Mouse (Mus musculus): ENCODE data around the gene Wdr24. TPM values are rescaled to one million over a fixed set of nuclear protein-coding genes. Genes with fewer than 3 reads are reported as not detected.

The Wdr24 gene
- polyA plus RNA-seq, 1 experiment = 33.6 TPM

DNA sequence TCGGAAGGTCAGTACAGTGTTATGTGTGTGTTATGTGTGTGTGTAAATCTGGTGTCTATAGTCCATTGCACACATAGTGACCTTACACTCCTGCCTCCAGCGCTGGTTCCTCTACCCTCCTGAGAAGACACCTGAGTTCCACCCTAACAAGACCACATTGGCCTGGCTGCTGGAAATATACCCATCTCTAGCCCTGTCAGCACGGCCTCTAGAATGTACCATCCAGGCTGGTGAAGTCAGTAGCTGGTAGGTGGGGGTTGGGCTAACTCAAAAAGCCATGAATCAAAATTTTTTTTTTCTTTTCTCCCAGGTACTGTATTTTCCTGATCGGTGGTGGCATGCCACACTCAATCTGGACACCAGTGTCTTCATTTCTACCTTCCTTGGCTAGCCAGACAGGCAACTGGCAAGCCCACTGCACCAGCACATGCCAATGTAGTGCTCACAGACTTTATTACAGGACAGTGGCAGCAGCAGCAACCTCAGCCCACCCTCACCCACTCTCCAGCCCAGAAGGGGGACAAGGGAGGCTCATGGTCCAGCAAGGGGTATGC is 6.8 kb downstream of the Wdr24 start:
- TF ChIP-seq POLR2A (IDR thresholded peaks at IDR 0.05; ENCODE audit: low read depth, low read length) (no peak), CTCF (IDR thresholded peaks at IDR 0.05; ENCODE audit: extremely low read depth, insufficient read depth, insufficient read length, insufficient replicate concordance) (no peak)
- Histone ChIP-seq H3K4me1 (ENCODE audit: control insufficient read depth, insufficient read depth, insufficient read length) (peaks cover 25% of the 10 kb centered on the region; the same call in 1 of the 2 replicates), H3K4me3 (ENCODE audit: extremely low read depth, insufficient read depth, insufficient read length) (no peak overlapping the region), H3K27ac (ENCODE audit: insufficient read depth, low read length) (no peak overlapping the region), H3K27me3 (ENCODE audit: control insufficient read depth, insufficient read depth, low read length) (no peaks in the 10 kb centered on the region), H3K36me3 (ENCODE audit: control insufficient read depth, insufficient read depth, low read length) (peaks cover 16% of the 10 kb centered on the region)
- 92% methylated on average over 4 of the region's 4 CpGs for WGBS
- DNase-seq (ENCODE audit: low read depth in 1 of 2, low spot score in 2 of 2) = no peak

DNA sequence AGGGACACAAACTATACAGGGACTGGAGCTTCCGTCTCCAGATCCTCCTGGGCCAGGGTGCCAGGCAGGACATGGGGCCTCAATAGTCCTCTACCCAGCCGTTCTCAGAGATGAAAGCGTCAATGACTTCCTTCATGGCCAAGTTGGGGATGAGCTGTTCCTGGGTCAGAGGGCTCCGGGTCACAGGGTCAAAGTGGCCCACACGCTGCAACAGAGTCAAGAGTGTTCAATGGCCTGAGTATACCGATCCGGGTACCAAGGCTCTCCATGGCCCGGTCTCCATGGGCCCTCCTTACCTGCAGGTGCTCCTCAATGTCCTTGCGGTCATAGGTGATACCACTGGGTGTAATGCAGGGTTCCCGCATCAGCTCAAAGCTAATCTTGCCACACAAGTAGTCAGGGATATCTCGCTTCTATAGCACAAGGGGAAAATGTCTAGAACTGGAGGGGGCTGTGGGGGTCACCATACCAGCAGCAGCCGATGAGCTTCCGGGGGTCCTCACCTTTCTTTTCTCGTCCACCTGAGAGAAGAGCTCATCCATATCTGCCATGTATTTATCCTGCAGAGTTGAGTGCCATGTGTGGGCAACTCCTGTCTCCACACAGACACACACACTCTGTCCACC is 7.5 kb downstream of the Wdr24 start:
- WGBS = 91% methylated on average over 14 of the region's 14 CpGs
- Histone ChIP-seq H3K36me3 (ENCODE audit: control insufficient read depth, insufficient read depth, low read length) (peaks cover 16% of the 10 kb centered on the region), H3K27me3 (ENCODE audit: control insufficient read depth, insufficient read depth, low read length) (no peaks in the 10 kb centered on the region), H3K4me3 (ENCODE audit: extremely low read depth, insufficient read depth, insufficient read length) (no peak overlapping the region), H3K4me1 (ENCODE audit: control insufficient read depth, insufficient read depth, insufficient read length) (peaks cover 25% of the 10 kb centered on the region; the same call in 1 of the 2 replicates), H3K27ac (ENCODE audit: insufficient read depth, low read length) (no peak overlapping the region)
- no peak for DNase-seq (ENCODE audit: low read depth in 1 of 2, low spot score in 2 of 2)
- TF ChIP-seq POLR2A (IDR thresholded peaks at IDR 0.05; ENCODE audit: low read depth, low read length) (no peak), CTCF (IDR thresholded peaks at IDR 0.05; ENCODE audit: extremely low read depth, insufficient read depth, insufficient read length, insufficient replicate concordance) (no peak)

DNA sequence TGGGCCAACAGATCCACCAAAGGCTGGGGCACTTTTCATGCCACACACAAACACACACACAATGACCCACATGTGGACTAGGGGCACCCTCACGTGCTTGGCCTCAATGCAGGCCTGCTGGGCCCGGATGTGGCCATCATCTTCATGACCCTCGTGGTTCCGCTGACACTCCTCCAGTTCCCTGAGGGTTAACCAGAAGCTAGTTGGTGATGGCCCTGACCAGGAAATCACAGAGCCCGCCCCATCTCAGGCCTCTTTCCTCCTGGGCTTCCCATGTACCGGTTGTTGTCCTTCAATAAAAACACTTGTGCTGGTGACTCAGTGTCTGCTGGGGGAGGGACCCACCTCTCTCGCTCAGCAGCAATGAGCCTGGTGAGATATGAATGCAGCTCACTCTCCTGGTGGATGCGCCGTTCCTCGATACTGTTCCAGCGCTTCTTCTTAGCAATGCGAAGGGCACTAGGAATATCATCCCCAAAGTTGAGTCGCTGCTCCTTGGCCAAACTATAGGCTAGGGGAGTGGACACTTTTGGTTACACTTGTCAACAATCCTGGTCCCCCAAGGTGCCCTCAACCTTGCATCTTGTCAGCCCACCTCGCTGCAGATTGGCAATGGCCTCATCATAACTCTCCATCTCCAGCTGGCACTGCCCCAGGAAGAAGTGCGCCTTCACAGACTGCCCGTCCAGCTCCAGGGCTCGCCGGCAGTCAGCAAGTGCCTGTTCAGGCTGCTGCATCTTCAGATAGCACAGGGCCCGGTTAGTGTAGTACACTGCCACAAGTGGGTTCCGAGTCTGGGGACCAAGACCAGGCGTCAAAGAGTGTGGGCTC is 8.2 kb downstream of the Wdr24 start:
- H3K27ac ChIP-seq (ENCODE audit: insufficient read depth, low read length) = peak overlapping the region; percentile 80; the same call in 1 of the 2 replicates
- no peak for DNase-seq (ENCODE audit: low read depth in 1 of 2, low spot score in 2 of 2)

DNA sequence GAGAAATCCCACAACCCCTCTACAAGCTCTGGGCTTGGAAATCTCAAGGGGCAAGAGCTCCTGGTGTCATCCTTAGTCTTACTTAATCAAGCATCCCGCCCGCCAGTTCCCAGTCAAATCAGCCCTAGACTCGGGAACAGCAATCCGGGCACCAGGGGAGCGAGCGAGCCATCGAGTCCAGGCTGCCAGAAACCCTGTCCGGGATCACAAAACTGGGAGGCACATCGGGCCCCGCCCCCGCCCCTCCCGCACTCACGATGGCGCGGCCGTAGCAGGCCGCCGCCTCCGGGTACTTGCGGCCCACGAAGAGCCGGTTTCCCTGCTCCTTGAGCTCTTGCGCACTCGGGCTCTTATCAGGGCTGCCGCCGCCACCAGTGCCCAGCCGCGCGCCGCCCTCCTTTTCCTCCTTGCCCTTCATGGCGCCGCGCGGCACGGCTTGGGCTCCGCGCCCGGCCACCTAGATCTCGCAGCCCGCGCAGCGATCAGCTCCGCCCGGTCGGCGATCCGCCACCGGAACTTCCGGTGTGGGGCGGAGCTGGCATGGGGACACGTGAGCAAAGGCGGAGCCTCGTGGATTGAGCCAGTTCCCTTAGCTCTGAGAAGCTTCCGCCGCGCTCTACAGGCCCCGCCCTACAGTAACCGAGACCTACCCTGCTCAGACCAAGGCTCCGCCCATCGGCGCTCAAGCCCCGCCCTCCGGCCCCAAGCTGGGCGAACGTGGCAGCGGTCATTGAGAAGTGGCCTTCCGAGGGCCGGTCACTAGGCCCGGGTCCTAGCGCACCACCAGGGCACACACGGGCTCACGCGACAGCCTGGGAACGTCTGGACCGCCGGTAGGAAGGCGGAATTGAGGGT is 9.2 kb downstream of the Wdr24 start:
- DNase-seq (ENCODE audit: low read depth in 1 of 2, low spot score in 2 of 2) = peak; percentile 95 to 99
- H3K27ac ChIP-seq (ENCODE audit: insufficient read depth, low read length) = peak overlapping the region; percentile 86
- WGBS = under 1% methylated on average over 77 of the region's 77 CpGs
- TF ChIP-seq POLR2A (IDR thresholded peaks at IDR 0.05; ENCODE audit: low read depth, low read length) (peak; percentile 63), CTCF (IDR thresholded peaks at IDR 0.05; ENCODE audit: extremely low read depth, insufficient read depth, insufficient read length, insufficient replicate concordance) (no peak)
- peaks cover 12% of the 10 kb centered on the region for H3K36me3 ChIP-seq (ENCODE audit: control insufficient read depth, insufficient read depth, low read length)
- H3K4me3 ChIP-seq (ENCODE audit: extremely low read depth, insufficient read depth, insufficient read length) = peak overlapping the region; percentile 90
- H3K4me1 ChIP-seq (ENCODE audit: control insufficient read depth, insufficient read depth, insufficient read length) = peaks cover 29% of the 10 kb centered on the region
- no peaks in the 10 kb centered on the region for H3K27me3 ChIP-seq (ENCODE audit: control insufficient read depth, insufficient read depth, low read length)

More for the DNA sequence above, 8.2 kb downstream of the Wdr24 start:
- 54% methylated on average over 21 of the region's 21 CpGs for WGBS
- Histone ChIP-seq H3K4me3 (ENCODE audit: extremely low read depth, insufficient read depth, insufficient read length) (peak overlapping the region; percentile 89), H3K36me3 (ENCODE audit: control insufficient read depth, insufficient read depth, low read length) (peaks cover 12% of the 10 kb centered on the region), H3K27me3 (ENCODE audit: control insufficient read depth, insufficient read depth, low read length) (no peaks in the 10 kb centered on the region), H3K4me1 (ENCODE audit: control insufficient read depth, insufficient read depth, insufficient read length) (peaks cover 25% of the 10 kb centered on the region; the same call in 1 of the 2 replicates)
- TF ChIP-seq CTCF (IDR thresholded peaks at IDR 0.05; ENCODE audit: extremely low read depth, insufficient read depth, insufficient read length, insufficient replicate concordance) (no peak), POLR2A (IDR thresholded peaks at IDR 0.05; ENCODE audit: low read depth, low read length) (no peak)

DNA sequence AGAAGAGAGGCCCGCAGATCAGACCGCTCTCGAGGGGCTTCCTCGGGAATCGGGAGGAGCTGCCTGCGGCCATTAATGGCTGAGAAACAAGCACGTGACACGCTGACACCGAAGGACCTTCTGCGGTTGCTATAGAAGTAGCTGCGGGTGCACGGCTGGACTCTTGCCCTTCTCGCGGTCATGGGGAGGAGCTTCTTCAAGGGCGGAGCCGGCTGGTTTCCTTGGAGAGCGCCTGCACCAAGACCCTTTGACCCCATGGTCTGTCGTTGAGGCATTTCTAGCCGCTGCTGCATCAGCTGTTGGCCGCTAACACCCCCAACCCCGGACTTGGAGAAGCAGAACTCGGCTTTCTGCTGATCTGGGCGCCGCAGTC is 9.8 kb downstream of the Wdr24 start, which contains the start of gene Stub1:
Stub1 (minus strand) TSS at position 114 of the 373 bp plus-strand sequence.
- H3K27ac ChIP-seq (ENCODE audit: insufficient read depth, low read length) = peak within 1 kb of the TSS; percentile 86
- peak in 1 of 2 experiments; percentile 65 for DNase-seq (ENCODE audit: low read depth in 1 of 2, low spot score in 2 of 2)

More for the DNA sequence above, 9.8 kb downstream of the Wdr24 start, which contains the start of gene Stub1:
- TF ChIP-seq CTCF (IDR thresholded peaks at IDR 0.05; ENCODE audit: extremely low read depth, insufficient read depth, insufficient read length, insufficient replicate concordance) = no peak
- no peak for TF ChIP-seq POLR2A (IDR thresholded peaks at IDR 0.05; ENCODE audit: low read depth, low read length)
- Histone ChIP-seq H3K4me3 (ENCODE audit: extremely low read depth, insufficient read depth, insufficient read length) (peak within 1 kb of the TSS; percentile 90), H3K4me1 (ENCODE audit: control insufficient read depth, insufficient read depth, insufficient read length) (peaks cover 27% of the 10 kb centered on the region), H3K27me3 (ENCODE audit: control insufficient read depth, insufficient read depth, low read length) (no peaks in the 10 kb centered on the region), H3K36me3 (ENCODE audit: control insufficient read depth, insufficient read depth, low read length) (peaks cover 12% of the 10 kb centered on the region)
- under 1% methylated on average over 24 of the region's 24 CpGs for WGBS
